Mouse (Mus musculus) midbrain, embryonic 14.5 days (tissue): ENCODE measurements around the gene Gm28047. TPM values are rescaled to one million over a fixed set of nuclear protein-coding genes. Genes with fewer than 3 reads are reported as not detected.

ENCODE experiments used
- ATAC-seq: fragments of 200-750 bp; cut with Nextera tagmentation; 2 replicates; pipeline ENCODE4 v1.8.0; 2017; ENCODE audit warnings: moderate number of reproducible peaks, moderate library complexity; ENCODE audit not compliant: low FRiP score, low TSS enrichment
- DNase-seq: peaks from one replicate; pipeline ENCODE4 v3.0.0-alpha.2; 2015
- H3K27ac ChIP-seq: fragments of 300-500 bp; sonication (generic); replicated peaks from 2 replicates; pipeline ENCODE4 v1.5.1; 2014; ENCODE audit warnings: mild to moderate bottlenecking, low read depth, low read length, moderate library complexity
- H3K27me3 ChIP-seq: fragments of 300-500 bp; sonication (generic); 2 replicates; pipeline ENCODE4 v1.6.1; 2014; ENCODE audit warnings: low read length, control low read depth, mixed read lengths; ENCODE audit not compliant: control insufficient read depth, insufficient read depth
- H3K36me3 ChIP-seq: fragments of 300-500 bp; sonication (generic); 2 replicates; pipeline ENCODE4 v1.6.1; 2014; ENCODE audit warnings: low read length, control low read depth; ENCODE audit not compliant: control insufficient read depth, insufficient read depth
- H3K4me1 ChIP-seq: fragments of 300-500 bp; sonication (generic); 2 replicates; pipeline ENCODE4 v1.6.1; 2014; ENCODE audit warnings: mild to moderate bottlenecking, antibody characterized with exemption, low read length, control low read depth; ENCODE audit not compliant: control insufficient read depth, insufficient read depth
- H3K4me2 ChIP-seq: fragments of 300-500 bp; sonication (generic); 2 replicates; pipeline ENCODE4 v1.6.1; 2014; ENCODE audit warnings: mild to moderate bottlenecking, low read length, moderate library complexity
- H3K4me3 ChIP-seq: fragments of 300-500 bp; sonication (generic); replicated peaks from 2 replicates; pipeline ENCODE4 v1.5.1; 2014; ENCODE audit warnings: low read depth, low read length
- H3K9ac ChIP-seq: fragments of 300-500 bp; sonication (generic); replicated peaks from 2 replicates; pipeline ENCODE4 v1.6.1; 2014; ENCODE audit warnings: mild to moderate bottlenecking, low read length, moderate library complexity
- H3K9me3 ChIP-seq: fragments of 300-500 bp; sonication (generic); 2 replicates; pipeline ENCODE4 v1.6.1; 2016; ENCODE audit warnings: low read length, control low read depth, mixed read lengths; ENCODE audit not compliant: control insufficient read depth
- WGBS: fragments of 180-500 bp; shearing (Covaris S2); extraction: QIAGEN DNeasy Blood & Tissue Kit; methylation state at CpG from one replicate; pipeline ENCODE4 v1.1.7; 2014; 5-methylcytosine and 5-hydroxymethylcytosine counted together
- polyA plus RNA-seq: library from polyadenylated mRNA; unstranded; fragments of >200 nt; fragmentation: Nextera tagmentation; extraction: Ambion mirVana; gene quantifications from 2 replicates; pipeline ENCODE4 v1.2.1, GENCODE M21; 2014

Gm28047 gene
- polyA plus RNA-seq, 1 experiment from 2014 or later: not detected

- ATAC-seq (no peak), DNase-seq (no peak)
- H3K36me3 ChIP-seq: no peaks in the 10 kb centered on the region
- H3K4me1 ChIP-seq: no peaks in the 10 kb centered on the region
- WGBS: 91% methylated on average over 2 of the region's 2 CpGs
- H3K27ac ChIP-seq: no peak overlapping the region
- H3K9me3 ChIP-seq: no peaks in the 10 kb centered on the region
- H3K4me3 ChIP-seq: no peak overlapping the region
- H3K4me2 ChIP-seq: no peak overlapping the region
- H3K9ac ChIP-seq: no peak overlapping the region
- no peaks in the 10 kb centered on the region for H3K27me3 ChIP-seq
These were observed 46.5 kb downstream of the Gm28047 start for GRCm38 (mm10) chr15:102578351-102578750.

GRCm38 (mm10) chr15:102576972-102577371 lies 47.9 kb downstream of the Gm28047 start:
- no peak for DNase-seq
- 86% methylated on average over 1 of the region's 1 CpGs for WGBS
- Histone ChIP-seq H3K4me3 (no peak overlapping the region), H3K36me3 (no peaks in the 10 kb centered on the region), H3K27me3 (no peaks in the 10 kb centered on the region), H3K4me1 (no peaks in the 10 kb centered on the region), H3K4me2 (no peak overlapping the region), H3K9me3 (no peaks in the 10 kb centered on the region), H3K27ac (no peak overlapping the region), H3K9ac (no peak overlapping the region)
- no peak for ATAC-seq

GRCm38 (mm10) chr15:102572081-102572480 lies 52.8 kb downstream of the Gm28047 start:
- H3K27me3 ChIP-seq: no peaks in the 10 kb centered on the region
- H3K4me2 ChIP-seq: no peak overlapping the region
- no peak overlapping the region for H3K9ac ChIP-seq
- DNase-seq (no peak), ATAC-seq (no peak)
- H3K4me3 ChIP-seq: no peak overlapping the region
- WGBS: 87% methylated on average over 3 of the region's 3 CpGs
- H3K9me3 ChIP-seq: no peaks in the 10 kb centered on the region
- no peaks in the 10 kb centered on the region for H3K4me1 ChIP-seq
- no peaks in the 10 kb centered on the region for H3K36me3 ChIP-seq
- H3K27ac ChIP-seq: no peak overlapping the region

- 89% methylated on average over 2 of the region's 2 CpGs for WGBS
- no peak overlapping the region for H3K27ac ChIP-seq
- no peak overlapping the region for H3K9ac ChIP-seq
- H3K4me1 ChIP-seq: no peaks in the 10 kb centered on the region
- no peaks in the 10 kb centered on the region for H3K36me3 ChIP-seq
- no peaks in the 10 kb centered on the region for H3K27me3 ChIP-seq
- DNase-seq (no peak), ATAC-seq (no peak)
- H3K9me3 ChIP-seq: no peaks in the 10 kb centered on the region
- no peak overlapping the region for H3K4me3 ChIP-seq
- no peak overlapping the region for H3K4me2 ChIP-seq
These were observed 57.0 kb downstream of the Gm28047 start for GRCm38 (mm10) chr15:102567849-102568248.

GRCm38 (mm10) chr15:102563681-102564080 lies 61.2 kb downstream of the Gm28047 start:
- Histone ChIP-seq H3K9ac (no peak overlapping the region), H3K4me3 (no peak overlapping the region), H3K4me1 (no peaks in the 10 kb centered on the region), H3K27me3 (no peaks in the 10 kb centered on the region), H3K27ac (no peak overlapping the region), H3K36me3 (no peaks in the 10 kb centered on the region), H3K9me3 (no peaks in the 10 kb centered on the region), H3K4me2 (no peak overlapping the region)
- 75% methylated on average over 5 of the region's 5 CpGs for WGBS
- ATAC-seq (no peak), DNase-seq (no peak)

GRCm38 (mm10) chr15:102563061-102563460 lies 61.8 kb downstream of the Gm28047 start:
- no peak for DNase-seq
- no peak overlapping the region for H3K9ac ChIP-seq
- no peaks in the 10 kb centered on the region for H3K27me3 ChIP-seq
- H3K4me2 ChIP-seq: no peak overlapping the region
- H3K27ac ChIP-seq: no peak overlapping the region
- no peaks in the 10 kb centered on the region for H3K4me1 ChIP-seq
- no peak for ATAC-seq
- no peaks in the 10 kb centered on the region for H3K36me3 ChIP-seq
- no peak overlapping the region for H3K4me3 ChIP-seq
- 89% methylated on average over 3 of the region's 3 CpGs for WGBS
- H3K9me3 ChIP-seq: no peaks in the 10 kb centered on the region

- Histone ChIP-seq H3K36me3 (no peaks in the 10 kb centered on the region), H3K9me3 (no peaks in the 10 kb centered on the region), H3K4me3 (no peak overlapping the region), H3K4me2 (no peak overlapping the region), H3K27ac (no peak overlapping the region), H3K9ac (no peak overlapping the region), H3K27me3 (no peaks in the 10 kb centered on the region), H3K4me1 (no peaks in the 10 kb centered on the region)
- WGBS: 93% methylated on average over 1 of the region's 1 CpGs
- ATAC-seq (no peak), DNase-seq (peak; percentile 1)
These were observed 62.4 kb downstream of the Gm28047 start for GRCm38 (mm10) chr15:102562491-102562890.

GRCm38 (mm10) chr15:102557580-102557979 lies 67.3 kb downstream of the Gm28047 start:
- Histone ChIP-seq H3K9ac (no peak overlapping the region), H3K4me2 (no peak overlapping the region), H3K27me3 (no peaks in the 10 kb centered on the region), H3K4me1 (no peaks in the 10 kb centered on the region), H3K9me3 (no peaks in the 10 kb centered on the region), H3K36me3 (peaks cover 24% of the 10 kb centered on the region), H3K27ac (no peak overlapping the region), H3K4me3 (no peak overlapping the region)
- no peak for DNase-seq
- ATAC-seq: no peak

GRCm38 (mm10) chr15:102555581-102555980 lies 69.3 kb downstream of the Gm28047 start:
- H3K27me3 ChIP-seq: no peaks in the 10 kb centered on the region
- no peaks in the 10 kb centered on the region for H3K4me1 ChIP-seq
- peaks cover 40% of the 10 kb centered on the region for H3K36me3 ChIP-seq

More at GRCm38 (mm10) chr15:102555581-102555980, 69.3 kb downstream of the Gm28047 start:
- no peak overlapping the region for H3K27ac ChIP-seq
- WGBS: 92% methylated on average over 1 of the region's 1 CpGs
- H3K4me2 ChIP-seq: no peak overlapping the region
- no peak overlapping the region for H3K4me3 ChIP-seq
- ATAC-seq (no peak), DNase-seq (no peak)
- H3K9me3 ChIP-seq: no peaks in the 10 kb centered on the region
- H3K9ac ChIP-seq: no peak overlapping the region
